Mouse (Mus musculus) embryonic facial prominence, embryonic 10.5 days (tissue): ENCODE data around the gene Il4ra. TPM values are rescaled to one million over a fixed set of nuclear protein-coding genes. Genes with fewer than 3 reads are reported as not detected.
A peak's percentile ranks its signal among the peaks of the same experiment; 100 is the strongest.

Experiments
- DNase-seq: peaks from one replicate; pipeline ENCODE4 v3.0.0-alpha.2; 2017; ENCODE audit warnings: low spot score
- H3K27ac ChIP-seq: fragments of 300-500 bp; sonication (generic); replicated peaks from 2 replicates; pipeline ENCODE4 v1.5.1; 2016; ENCODE audit warnings: mild to moderate bottlenecking
- H3K27me3 ChIP-seq: fragments of 300-500 bp; sonication (generic); replicated peaks from 2 replicates; pipeline ENCODE4 v1.6.1; 2016; ENCODE audit warnings: low read depth, mild to moderate bottlenecking; ENCODE audit not compliant: poor library complexity, severe bottlenecking
- H3K36me3 ChIP-seq: fragments of 300-500 bp; sonication (generic); replicated peaks from 2 replicates; pipeline ENCODE4 v1.6.1; 2016; ENCODE audit warnings: mild to moderate bottlenecking, moderate library complexity
- H3K4me1 ChIP-seq: fragments of 300-500 bp; sonication (generic); 2 replicates; pipeline ENCODE4 v1.6.1; 2016
- H3K4me3 ChIP-seq: fragments of 300-500 bp; sonication (generic); 2 replicates; pipeline ENCODE4 v1.5.1; 2016; ENCODE audit warnings: mild to moderate bottlenecking, moderate library complexity
- H3K9me3 ChIP-seq: fragments of 300-500 bp; sonication (generic); 2 replicates; pipeline ENCODE4 v1.6.1; 2016; ENCODE audit warnings: mild to moderate bottlenecking
- WGBS: fragments of 180-500 bp; shearing (Covaris S2); methylation state at CpG from one replicate; pipeline ENCODE4 v1.1.7; 2016; 5-methylcytosine and 5-hydroxymethylcytosine counted together
- polyA plus RNA-seq: library from polyadenylated mRNA; unstranded; fragments of >200 nt; fragmentation: Nextera tagmentation; extraction: Ambion mirVana; gene quantifications from 2 replicates; pipeline ENCODE4 v1.2.1, GENCODE M21; 2016

Gene Il4ra
- polyA plus RNA-seq, 1 experiment from 2014 or later, result 3.7 TPM

DNA sequence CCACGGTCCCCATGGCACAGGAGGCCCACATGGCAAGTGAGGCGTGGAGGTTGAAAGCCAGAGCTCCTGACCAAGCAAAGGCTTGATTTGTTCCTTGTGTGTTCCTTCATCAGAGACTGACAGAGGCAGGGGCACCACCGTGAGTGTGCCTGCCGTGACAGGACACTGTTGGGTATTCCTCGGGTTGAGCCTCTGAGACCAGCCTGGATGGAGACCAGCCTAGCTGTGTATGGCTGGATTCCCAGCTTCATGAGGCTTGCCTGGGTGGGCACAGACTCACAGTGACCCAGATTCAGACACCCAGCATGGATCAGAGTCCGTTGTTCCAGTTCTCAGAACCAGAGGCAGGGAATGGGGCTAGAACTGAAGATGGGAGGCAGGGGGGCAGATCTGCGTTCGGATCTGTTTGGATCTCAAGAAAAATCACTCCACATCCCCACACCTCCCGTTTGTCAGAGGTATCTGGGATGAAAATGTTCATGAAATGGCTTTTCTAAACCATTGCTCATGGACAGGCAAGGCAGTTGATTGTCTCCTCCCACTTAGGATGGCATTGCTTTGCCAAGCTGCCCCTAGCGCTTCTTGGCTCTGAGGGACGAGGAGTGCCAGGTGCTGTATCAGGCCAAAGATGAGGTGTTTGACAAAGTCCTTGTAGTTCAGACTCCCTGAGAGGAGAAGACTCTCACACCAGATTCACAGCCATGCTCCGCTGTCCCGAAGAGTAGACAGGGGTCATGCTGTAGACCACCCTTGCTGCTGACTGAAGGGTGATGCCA, 1.9 kb downstream of the Il4ra start:
- Histone ChIP-seq H3K27ac (no peak overlapping the region), H3K36me3 (no peaks in the 10 kb centered on the region), H3K4me1 (peaks cover 23% of the 10 kb centered on the region), H3K27me3 (peaks cover 53% of the 10 kb centered on the region), H3K4me3 (0 out of 2 replicates have a peak overlapping the region, but pooled peaks have one; percentile 75), H3K9me3 (no peaks in the 10 kb centered on the region)
- DNase-seq, result no peak
- 86% methylated on average over 13 of the region's 13 CpGs for WGBS

DNA sequence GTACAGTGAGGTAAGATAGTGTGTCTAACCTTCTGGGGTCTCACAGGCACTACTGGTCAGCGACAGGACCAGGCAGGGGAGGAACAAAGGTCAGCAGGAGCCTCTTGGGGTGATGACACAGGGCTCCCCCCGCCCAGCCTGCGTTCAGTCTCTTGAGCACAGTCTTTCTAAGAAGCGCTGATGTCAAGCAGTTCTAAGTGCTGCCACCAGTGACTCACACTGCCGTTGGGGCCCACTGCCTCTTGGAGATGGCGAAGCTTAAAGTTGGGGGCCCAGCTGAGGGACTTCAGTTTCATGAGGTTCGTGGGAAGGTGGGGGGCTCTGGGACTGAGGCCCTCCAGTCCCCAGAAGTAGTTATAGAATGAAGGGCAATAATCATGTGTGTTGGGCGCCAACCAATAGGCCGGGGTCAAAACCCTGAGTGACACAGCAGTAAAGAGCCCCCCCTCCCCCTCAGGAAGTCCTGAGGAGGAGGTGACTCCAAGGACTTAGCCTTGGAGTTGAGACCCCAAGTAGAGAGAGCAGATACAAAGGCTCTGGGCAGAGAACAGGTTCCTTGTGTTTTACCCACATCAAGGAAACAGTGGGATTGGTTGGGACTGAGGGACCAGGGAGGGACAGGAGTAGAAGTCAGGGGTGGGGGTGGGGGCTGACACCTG, 2.7 kb downstream of the Il4ra start:
- WGBS, result 90% methylated on average over 9 of the region's 9 CpGs

DNA sequence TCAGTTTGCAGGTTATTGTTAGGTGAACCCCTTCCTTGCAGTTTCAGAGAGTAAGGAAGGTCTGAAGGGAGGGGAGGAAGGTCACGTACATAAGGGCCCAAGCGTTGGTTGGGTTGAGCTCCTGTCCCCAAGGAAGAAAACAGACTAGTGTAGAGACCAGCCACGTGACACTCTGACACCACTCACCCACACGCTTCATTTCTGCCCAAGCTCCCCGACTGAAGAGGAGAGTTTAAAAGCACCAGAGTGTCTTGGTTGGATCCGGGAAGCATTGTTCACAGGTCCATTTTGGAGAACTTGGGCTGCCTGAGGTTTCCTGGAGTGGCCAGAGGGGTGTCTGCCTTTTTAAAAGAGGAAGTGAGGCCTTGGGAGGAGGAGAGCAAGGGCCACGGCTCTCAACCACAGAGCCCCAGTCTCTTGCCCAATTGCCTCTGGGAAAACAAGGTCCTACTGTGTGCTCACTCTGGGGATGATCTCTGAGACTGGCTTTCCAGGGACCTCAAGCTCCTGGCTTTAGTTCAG, 3.5 kb downstream of the Il4ra start:
- H3K9me3 ChIP-seq, result no peaks in the 10 kb centered on the region
- H3K27me3 ChIP-seq, result peaks cover 45% of the 10 kb centered on the region
- no peak overlapping the region for H3K27ac ChIP-seq
- 78% methylated on average over 7 of the region's 7 CpGs for WGBS
- H3K36me3 ChIP-seq, result no peaks in the 10 kb centered on the region
- H3K4me1 ChIP-seq, result peaks cover 26% of the 10 kb centered on the region
- no peak overlapping the region for H3K4me3 ChIP-seq
- no peak for DNase-seq

More for the DNA sequence above, 2.7 kb downstream of the Il4ra start:
- Histone ChIP-seq H3K4me3 (no peak overlapping the region), H3K36me3 (no peaks in the 10 kb centered on the region), H3K9me3 (no peaks in the 10 kb centered on the region), H3K27me3 (peaks cover 53% of the 10 kb centered on the region), H3K4me1 (peaks cover 24% of the 10 kb centered on the region), H3K27ac (no peak overlapping the region)
- no peak for DNase-seq

DNA sequence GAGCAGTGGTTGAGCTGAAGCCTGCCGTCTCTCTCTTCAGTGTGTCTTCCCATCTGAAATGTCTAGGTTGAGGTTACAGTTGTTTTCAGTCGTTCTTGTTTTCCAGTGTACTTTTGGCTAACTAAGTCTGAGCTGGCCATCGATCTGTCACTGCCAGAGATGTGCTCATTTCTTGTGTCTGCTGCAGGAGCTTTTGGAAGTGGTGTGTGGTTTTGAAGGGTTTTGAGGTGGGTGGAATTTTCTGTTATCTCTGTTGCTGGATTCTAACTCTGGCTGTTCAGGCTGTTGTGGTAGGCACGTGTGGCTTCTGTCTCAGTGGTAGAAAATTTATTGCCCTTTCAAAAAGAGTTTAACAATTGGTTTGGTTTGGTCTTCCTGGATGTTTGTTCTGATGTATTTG, 4.2 kb downstream of the Il4ra start:
- no peak overlapping the region for H3K27ac ChIP-seq
- H3K4me1 ChIP-seq, result peaks cover 26% of the 10 kb centered on the region
- DNase-seq, result no peak
- H3K9me3 ChIP-seq, result no peaks in the 10 kb centered on the region
- peaks cover 39% of the 10 kb centered on the region for H3K27me3 ChIP-seq
- no peak overlapping the region for H3K4me3 ChIP-seq
- H3K36me3 ChIP-seq, result no peaks in the 10 kb centered on the region
- 86% methylated on average over 4 of the region's 4 CpGs for WGBS

GRCm38 (mm10) chr7:125556865-125557264, 4.9 kb downstream of the Il4ra start:
- no peak overlapping the region for H3K4me3 ChIP-seq
- no peak overlapping the region for H3K27ac ChIP-seq
- H3K4me1 ChIP-seq, result peaks cover 19% of the 10 kb centered on the region
- 74% methylated on average over 8 of the region's 8 CpGs for WGBS
- H3K36me3 ChIP-seq, result no peaks in the 10 kb centered on the region
- no peak for DNase-seq
- H3K9me3 ChIP-seq, result no peaks in the 10 kb centered on the region
- H3K27me3 ChIP-seq, result peaks cover 32% of the 10 kb centered on the region

GRCm38 (mm10) chr7:125558401-125558945, 6.6 kb downstream of the Il4ra start:
- Histone ChIP-seq H3K9me3 (no peaks in the 10 kb centered on the region), H3K27ac (no peak overlapping the region), H3K27me3 (peaks cover 19% of the 10 kb centered on the region), H3K36me3 (no peaks in the 10 kb centered on the region), H3K4me1 (peaks cover 11% of the 10 kb centered on the region), H3K4me3 (no peak overlapping the region)
- DNase-seq, result no peak
- WGBS, result 72% methylated on average over 4 of the region's 4 CpGs

- Histone ChIP-seq H3K27ac (no peak overlapping the region), H3K9me3 (no peaks in the 10 kb centered on the region), H3K4me1 (peaks cover 11% of the 10 kb centered on the region), H3K27me3 (peaks cover 13% of the 10 kb centered on the region), H3K4me3 (no peak overlapping the region), H3K36me3 (no peaks in the 10 kb centered on the region)
- WGBS, result 67% methylated on average over 5 of the region's 5 CpGs
- no peak for DNase-seq
Measured at GRCm38 (mm10) chr7:125558997-125559396, 7.1 kb downstream of the Il4ra start.

DNA sequence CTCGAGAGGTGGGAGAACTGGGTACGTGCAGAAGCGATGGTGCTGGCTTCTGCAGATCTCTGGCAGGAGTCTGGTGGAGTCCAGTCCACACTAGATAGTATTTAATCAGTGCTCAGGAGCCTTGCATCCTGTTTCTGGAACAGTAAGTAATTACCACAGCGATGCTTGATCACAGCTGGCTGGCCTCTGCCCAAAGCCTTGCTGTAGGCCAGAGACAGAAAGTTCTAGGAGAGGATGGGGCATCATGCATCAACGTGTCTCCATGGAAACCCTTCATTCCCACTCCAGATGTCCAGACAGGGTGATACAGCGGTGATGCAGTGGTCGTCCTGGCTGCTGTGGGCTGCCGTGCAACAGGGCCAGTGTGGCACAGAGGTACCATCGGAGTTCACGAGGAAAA, 7.6 kb downstream of the Il4ra start:
- Histone ChIP-seq H3K9me3 (no peaks in the 10 kb centered on the region), H3K4me1 (peaks cover 11% of the 10 kb centered on the region), H3K27me3 (peaks cover 8% of the 10 kb centered on the region), H3K27ac (no peak overlapping the region), H3K4me3 (no peak overlapping the region), H3K36me3 (no peaks in the 10 kb centered on the region)
- WGBS, result 87% methylated on average over 10 of the region's 10 CpGs
- DNase-seq, result no peak

DNA sequence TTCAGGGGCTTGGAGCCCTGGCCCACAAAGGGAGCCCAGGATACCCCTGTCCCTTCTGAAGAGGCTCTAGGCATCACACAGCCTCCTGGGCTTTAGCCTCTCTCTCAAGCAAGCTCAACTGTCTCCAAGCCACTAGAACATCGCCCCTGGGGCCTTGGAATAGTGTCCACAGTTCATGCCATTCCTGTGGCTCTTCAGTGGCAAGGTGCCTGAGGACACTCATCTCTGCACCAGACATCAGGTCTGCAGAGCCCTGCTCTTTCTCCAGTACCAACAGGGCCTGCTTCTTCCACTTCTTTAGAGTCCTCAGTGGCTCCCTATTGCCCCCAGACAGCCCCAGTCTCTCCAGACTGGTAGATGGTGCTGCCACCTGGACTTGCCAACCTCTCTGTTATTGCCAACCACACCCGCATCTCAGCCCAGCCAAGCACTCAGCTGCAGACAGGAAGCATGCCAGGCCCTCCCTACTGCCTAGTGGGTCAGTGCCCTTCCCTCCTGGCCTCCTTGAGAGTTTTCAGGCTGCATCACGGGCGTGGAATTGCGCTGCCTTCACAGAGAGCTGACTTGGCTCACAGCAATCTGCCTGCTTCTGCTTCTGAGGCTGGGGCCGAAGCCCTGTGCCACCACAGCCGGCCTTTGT, 8.3 kb downstream of the Il4ra start:
- no peak overlapping the region for H3K27ac ChIP-seq
- WGBS, result 83% methylated on average over 7 of the region's 7 CpGs
- no peak for DNase-seq
- peaks cover 18% of the 10 kb centered on the region for H3K4me1 ChIP-seq
- H3K9me3 ChIP-seq, result no peaks in the 10 kb centered on the region
- no peak overlapping the region for H3K4me3 ChIP-seq
- H3K27me3 ChIP-seq, result peaks cover 5% of the 10 kb centered on the region; the same call in 1 of the 2 replicates
- H3K36me3 ChIP-seq, result no peaks in the 10 kb centered on the region

DNA sequence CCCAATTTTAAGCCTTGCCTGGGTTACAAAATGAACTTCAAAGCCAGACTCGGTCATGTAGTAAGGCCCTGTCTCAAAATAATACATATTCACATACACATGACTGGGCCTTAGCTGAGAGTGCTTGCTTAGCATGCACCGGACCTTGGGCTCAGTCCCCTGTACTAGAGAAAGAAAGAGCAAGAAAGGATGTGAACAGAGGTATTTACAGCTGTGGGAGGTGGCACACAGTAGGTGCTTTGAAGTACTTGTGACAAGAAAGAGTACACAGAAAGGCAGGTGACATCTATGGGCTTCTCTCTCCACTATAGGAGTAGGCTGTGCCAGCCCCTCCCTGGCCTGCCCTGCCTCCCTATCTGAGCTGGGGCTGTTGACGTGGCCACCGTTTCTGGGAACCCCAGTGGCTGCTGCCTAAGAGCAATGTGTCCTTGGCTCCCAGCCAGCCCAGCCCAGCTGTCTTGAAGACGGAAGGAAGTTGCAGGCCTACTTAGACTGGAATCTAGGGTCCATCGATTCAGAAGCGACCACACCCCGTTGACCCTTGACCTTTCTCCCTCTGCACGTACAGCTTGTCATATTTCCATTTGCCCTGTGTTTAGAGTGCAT, 9.3 kb downstream of the Il4ra start:
- DNase-seq, result no peak
- H3K4me1 ChIP-seq, result peaks cover 20% of the 10 kb centered on the region
- H3K27me3 ChIP-seq, result no peaks in the 10 kb centered on the region
- WGBS, result 79% methylated on average over 9 of the region's 9 CpGs
- no peak overlapping the region for H3K27ac ChIP-seq
- no peaks in the 10 kb centered on the region for H3K9me3 ChIP-seq
- no peaks in the 10 kb centered on the region for H3K36me3 ChIP-seq
- no peak overlapping the region for H3K4me3 ChIP-seq

DNA sequence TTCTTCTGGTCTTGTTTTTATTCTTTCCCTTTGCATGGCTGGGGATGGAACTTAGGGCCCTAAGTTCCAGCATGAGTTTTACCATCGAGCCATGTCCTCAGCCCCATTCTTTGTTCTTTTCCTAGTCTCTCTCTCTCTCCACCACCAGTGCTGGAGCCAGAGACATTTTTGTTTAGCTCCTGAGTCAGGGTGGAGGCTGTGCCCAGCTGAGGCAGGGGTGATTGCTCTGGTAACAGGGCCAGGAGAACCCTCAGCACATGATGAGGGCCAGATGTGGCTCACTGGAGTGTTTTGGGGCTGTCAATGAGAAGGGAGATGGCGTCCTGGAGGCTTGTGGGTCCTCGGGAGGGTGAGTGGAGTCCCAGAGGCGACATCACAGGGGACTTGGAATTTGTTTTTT, 10.5 kb downstream of the Il4ra start:
- no peaks in the 10 kb centered on the region for H3K36me3 ChIP-seq
- no peak overlapping the region for H3K27ac ChIP-seq
- no peaks in the 10 kb centered on the region for H3K9me3 ChIP-seq
- H3K27me3 ChIP-seq, result no peaks in the 10 kb centered on the region
- H3K4me1 ChIP-seq, result peaks cover 20% of the 10 kb centered on the region
- 68% methylated on average over 4 of the region's 4 CpGs for WGBS
- DNase-seq, result peak; percentile 25
- no peak overlapping the region for H3K4me3 ChIP-seq

DNA sequence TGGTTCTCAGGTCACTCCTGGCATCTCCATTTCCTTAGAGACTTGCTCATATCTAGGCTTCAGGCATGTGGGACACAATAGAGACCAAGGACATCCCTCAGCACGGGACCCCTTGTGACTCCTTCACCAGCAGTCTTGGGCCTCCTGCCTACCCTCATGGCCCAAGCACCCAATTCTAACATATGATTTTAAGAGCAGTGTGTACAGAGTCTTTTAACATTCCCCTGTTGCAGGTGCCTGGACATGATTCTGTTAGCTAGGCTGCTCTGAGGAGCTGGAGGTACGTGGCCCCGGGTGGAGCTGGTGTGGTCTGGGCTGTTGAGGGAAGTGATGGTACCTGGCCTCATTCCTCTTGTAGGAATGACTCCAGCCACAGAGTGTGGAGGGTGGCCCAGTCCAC, 11.2 kb downstream of the Il4ra start:
- Histone ChIP-seq H3K36me3 (no peaks in the 10 kb centered on the region), H3K4me3 (no peak overlapping the region), H3K27me3 (no peaks in the 10 kb centered on the region), H3K9me3 (no peaks in the 10 kb centered on the region), H3K4me1 (peaks cover 20% of the 10 kb centered on the region), H3K27ac (no peak overlapping the region)
- 87% methylated on average over 3 of the region's 3 CpGs for WGBS
- no peak for DNase-seq
